9 mouse cellular contexts compared by ENCODE assay signal in genomic region chr10:98485751-98486681, GRCm38 (mm10).
DNase-seq lines count a peak whose midpoint lies in the region; TF ChIP-seq lines count a peak whose summit lies in the region.
"Had no signal": no experiment of that assay in that cellular context is flagged by ENCODE, and none has a peak within 500 bp of the region (broad histone marks: within the 10 kb centered on the region; RNA-seq: fewer than 3 reads in every experiment).

No protein-coding gene starts in this region.

- peak; percentile 4 for DNase-seq in ovary, postnatal 10 days (ENCODE audit: low spot score)
- DNase-seq in ovary, adult 18-20 months (ENCODE audit: low spot score), result no peak
- DNase-seq in forelimb bud, embryonic 11.5 days (ENCODE audit: low read depth, low spot score), result peak; percentile 40
- DNase-seq in left cerebral cortex, adult 2 months (ENCODE audit: extremely low spot score in 1 of 2, low spot score in 2 of 2), result peak; percentile 42 to 44
- DNase-seq in skeletal muscle tissue, adult 2 months (ENCODE audit: low read depth, low spot score), result peak; percentile 13
- no peak for DNase-seq in retina, postnatal 1 day
- DNase-seq in retina, embryonic 14.5 days (ENCODE audit: low spot score), result no peak
- no peak for DNase-seq in lung, adult 2 months

- WGBS in lung, adult 2 months, result 79% methylated on average over 20 of the region's 20 CpGs

- intact Hi-C loops in left cerebral cortex, adult 2 months (cut with DNase I), result loop anchor here (1.0 to 10.0 kb wide), 4 partner anchors 321 to 769 kb away; partner anchors contain the start of gene Atp2b1

- no peaks in the 10 kb centered on the region for H3K4me1 ChIP-seq in lung, adult 2 months (ENCODE audit: control insufficient read depth, insufficient read depth, low read length)
- H3K4me1 ChIP-seq: neural tube, embryonic 12.5 days had no signal

- H3K27ac ChIP-seq in left cerebral cortex, adult 2 months, result peak overlapping the region; percentile 92
- H3K27ac ChIP-seq: neural tube, embryonic 12.5 days had no signal

- TF ChIP-seq CTCF in left cerebral cortex, adult 2 months (IDR thresholded peaks at IDR 0.05), result no peak
- TF ChIP-seq CTCF in lung, adult 2 months (IDR thresholded peaks at IDR 0.05; ENCODE audit: insufficient read depth, low read length), result no peak

- peak overlapping the region; percentile 24; the same call in 1 of the 2 replicates for H3K4me3 ChIP-seq in left cerebral cortex, adult 2 months
- H3K4me3 ChIP-seq in lung, adult 2 months (replicated peaks; ENCODE audit: extremely low read depth, low read depth, low read length), result no peak overlapping the region
- H3K4me3 ChIP-seq: neural tube, embryonic 12.5 days had no signal

- no peak for TF ChIP-seq POLR2A in lung, adult 2 months (IDR thresholded peaks at IDR 0.05; ENCODE audit: borderline replicate concordance, extremely low read depth, low read depth, low read length)

Comparison
In these comparisons a context has a peak if more than half of its experiments do, and no peak if none do; other contexts are left out.
1. DNase-seq: peak in ovary, postnatal 10 days (single experiment), forelimb bud, embryonic 11.5 days (single experiment), left cerebral cortex, adult 2 months (2 of 2) and skeletal muscle tissue, adult 2 months (single experiment); none in ovary, adult 18-20 months (single experiment), retina, postnatal 1 day (single experiment), retina, embryonic 14.5 days (single experiment) and lung, adult 2 months (single experiment).